Mouse (Mus musculus): ENCODE measurements around the gene Ociad2.

DNA sequence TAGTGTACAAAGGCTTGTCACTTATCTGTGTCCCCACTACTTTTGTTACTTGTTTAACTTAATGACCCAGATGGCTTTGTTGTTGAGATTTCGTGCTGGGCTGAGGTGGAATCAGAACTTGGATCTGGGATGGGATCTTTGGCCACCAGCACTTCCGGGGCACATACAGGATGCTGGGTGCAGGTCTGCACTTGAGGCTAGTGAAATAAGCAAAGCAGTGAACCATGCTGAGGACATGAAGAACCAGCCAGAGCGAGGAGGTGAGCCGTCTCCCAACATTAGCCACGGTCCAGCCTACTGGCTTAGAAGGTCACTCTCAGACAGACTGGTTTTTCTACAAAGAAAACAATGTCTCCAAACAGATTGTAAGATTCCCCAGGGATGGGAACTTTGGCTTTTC lies 8.7 kb upstream of the Ociad2 start:
- TF ChIP-seq CTCF (IDR thresholded peaks at IDR 0.05; ENCODE audit: low read depth, low read length) (no peak), POLR2A (IDR thresholded peaks at IDR 0.05; ENCODE audit: extremely low read depth, insufficient read depth, low read length) (no peak)
